Mouse (Mus musculus) layer of hippocampus, adult 9-11 months (tissue): ENCODE measurements at regions not wholly inside any gene's neighbourhood (a gene's known extent, or its start where the extent isn't known, plus 50 kb on each side); places are given as distances from the start of the nearest gene placed in this dataset.

Experiments
- DNase-seq: peaks from one replicate; pipeline ENCODE4 v3.0.0; 2022

GRCm38 (mm10) chr8:87105106-87105505 lies 220.0 kb upstream of the N4bp1 start:
- DNase-seq, result peak; percentile 23

- DNase-seq, result no peak
Measured at GRCm38 (mm10) chr8:87095211-87095610, 210.2 kb upstream of the N4bp1 start.

- DNase-seq, result no peak
Measured at GRCm38 (mm10) chr8:87094685-87095084, 209.6 kb upstream of the N4bp1 start.

GRCm38 (mm10) chr8:87093716-87094115 lies 208.7 kb upstream of the N4bp1 start:
- no peak for DNase-seq

DNA sequence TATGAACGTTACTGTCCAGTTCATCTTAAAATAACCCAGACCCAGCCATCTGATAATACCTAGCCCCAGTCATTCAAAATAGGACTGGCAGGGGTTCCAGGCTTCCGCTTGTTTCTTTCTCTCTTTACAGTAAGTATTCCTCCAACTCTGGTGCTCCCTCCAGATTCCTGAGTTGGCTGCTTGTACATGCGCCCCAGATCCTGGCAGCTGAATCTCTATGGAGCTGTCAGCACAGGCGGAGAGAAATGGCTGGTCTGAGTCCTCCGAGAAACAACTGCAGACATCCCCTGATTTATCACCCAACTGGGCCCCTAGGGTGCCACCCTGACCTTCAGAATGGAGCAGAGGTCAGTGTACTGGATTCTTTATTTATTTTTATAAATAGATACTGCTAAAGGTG lies 208.0 kb upstream of the N4bp1 start:
- no peak for DNase-seq

DNA sequence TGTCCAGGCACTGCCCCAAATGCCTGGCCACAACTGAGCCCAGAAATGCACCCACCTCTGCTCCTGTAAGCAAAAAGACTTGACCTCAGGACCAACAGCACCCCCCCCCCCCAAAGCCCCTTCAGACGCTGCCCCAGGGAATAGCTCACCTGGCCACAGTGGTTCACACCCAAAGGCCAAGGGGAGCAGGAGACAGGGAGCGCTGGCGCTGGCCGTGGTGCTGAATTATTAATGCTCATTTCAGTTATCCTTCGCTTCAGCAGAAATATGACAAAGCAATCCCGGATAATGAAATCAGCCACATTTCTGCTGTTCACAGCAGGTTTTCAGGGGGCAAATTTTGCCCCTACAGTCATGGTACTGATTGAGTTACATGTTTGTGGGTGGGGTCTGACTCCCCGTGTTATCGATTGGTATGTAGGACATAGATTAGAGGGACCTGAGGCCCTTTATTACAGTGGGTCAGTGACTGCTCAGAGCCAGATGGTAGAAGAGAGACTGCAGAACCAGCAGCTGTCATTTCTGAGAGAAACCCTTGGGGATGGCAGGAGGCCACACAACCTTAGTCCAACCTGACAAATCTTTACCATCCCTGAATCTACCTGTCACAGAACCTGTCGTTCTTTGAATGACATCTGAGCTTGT lies 202.5 kb upstream of the N4bp1 start:
- no peak for DNase-seq

DNA sequence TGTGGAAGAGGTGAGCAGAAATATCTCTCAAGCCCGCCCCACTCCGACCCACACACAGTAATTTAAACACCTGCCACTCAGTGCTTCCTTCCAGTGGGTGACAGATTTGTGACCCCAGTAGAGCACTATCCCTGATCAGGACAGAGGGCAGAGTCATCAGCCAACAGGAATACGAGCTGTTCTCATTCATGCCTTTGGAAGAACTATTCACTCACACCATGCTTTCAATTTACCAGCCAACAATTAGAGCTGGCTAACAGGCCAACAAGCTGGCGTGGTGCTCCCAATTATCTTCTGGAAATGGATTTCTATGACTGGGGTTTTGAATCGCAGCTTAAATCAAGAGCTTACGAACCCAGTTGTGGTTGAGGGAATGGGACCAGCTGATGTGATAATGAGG lies 193.2 kb upstream of the N4bp1 start:
- DNase-seq, result peak; percentile 13

GRCm38 (mm10) chr8:87075921-87076320 lies 190.9 kb upstream of the N4bp1 start:
- no peak for DNase-seq

DNA sequence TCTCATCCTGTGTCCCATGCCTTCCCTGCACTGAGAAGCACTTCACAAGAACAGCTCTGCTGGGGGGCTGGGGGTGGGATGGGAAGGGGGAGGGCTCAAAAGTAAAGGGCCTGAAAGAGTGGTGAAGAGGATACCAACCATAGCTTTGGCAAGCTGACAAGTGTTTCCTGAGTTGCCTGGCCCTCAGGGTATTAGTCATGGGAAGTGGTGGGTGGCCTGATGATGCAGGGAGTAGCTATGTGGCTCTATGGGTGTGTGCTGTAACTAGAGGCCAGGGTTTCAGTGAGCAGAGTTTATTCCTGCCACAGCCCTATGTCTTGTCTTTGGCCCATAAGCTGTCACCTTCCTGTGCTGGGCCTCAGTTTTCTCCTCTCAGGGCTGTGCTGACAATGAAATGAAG lies 186.2 kb upstream of the N4bp1 start:
- no peak for DNase-seq

- no peak for DNase-seq
Measured at GRCm38 (mm10) chr8:87067106-87067505, 182.0 kb upstream of the N4bp1 start.

DNA sequence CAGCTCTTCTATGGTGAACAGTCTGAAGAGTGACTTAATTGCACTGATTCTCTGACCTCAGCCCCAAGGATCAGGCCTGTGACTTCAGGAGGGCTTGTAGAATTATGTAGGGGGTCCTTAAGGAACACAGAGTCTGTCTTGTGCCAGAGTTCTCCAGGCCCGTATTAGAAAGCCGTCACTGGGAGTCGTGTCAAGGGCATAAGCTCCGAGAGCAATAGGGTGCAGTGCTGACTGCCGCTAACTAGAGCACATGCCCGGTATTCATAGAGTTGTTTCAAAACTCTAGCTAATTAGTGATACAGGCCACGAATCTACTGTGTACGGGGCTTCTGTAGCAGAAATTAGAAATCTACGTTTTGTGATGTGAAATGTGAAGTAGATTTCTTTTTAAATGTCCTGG lies 179.7 kb upstream of the N4bp1 start:
- DNase-seq, result no peak

DNA sequence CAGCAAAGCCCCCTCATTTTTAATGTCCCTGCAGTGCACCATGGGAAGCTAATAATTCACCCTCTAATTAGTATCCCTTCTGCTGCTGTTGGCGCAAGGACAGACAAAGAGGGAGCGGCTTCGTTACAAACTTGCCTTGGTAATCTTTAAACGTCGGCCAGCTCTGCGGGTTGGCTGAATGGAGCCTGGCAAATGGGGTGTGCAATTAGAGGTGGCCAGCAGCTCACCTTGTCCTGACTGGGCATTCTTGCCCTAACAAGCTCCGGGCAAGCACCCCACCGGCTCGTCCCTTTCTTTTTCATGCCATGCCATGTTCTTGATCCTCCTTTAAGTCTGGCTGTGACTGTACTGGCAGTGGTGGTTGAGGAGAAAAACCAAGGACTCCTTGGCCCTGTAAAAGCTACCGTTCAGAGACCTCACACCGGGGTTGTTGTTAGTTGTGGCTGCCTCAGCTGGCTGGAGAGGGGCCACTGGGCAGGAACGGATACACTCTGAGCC lies 179.2 kb upstream of the N4bp1 start:
- DNase-seq, result peak; percentile 38

GRCm38 (mm10) chr8:87063588-87063987 lies 178.5 kb upstream of the N4bp1 start:
- no peak for DNase-seq

DNA sequence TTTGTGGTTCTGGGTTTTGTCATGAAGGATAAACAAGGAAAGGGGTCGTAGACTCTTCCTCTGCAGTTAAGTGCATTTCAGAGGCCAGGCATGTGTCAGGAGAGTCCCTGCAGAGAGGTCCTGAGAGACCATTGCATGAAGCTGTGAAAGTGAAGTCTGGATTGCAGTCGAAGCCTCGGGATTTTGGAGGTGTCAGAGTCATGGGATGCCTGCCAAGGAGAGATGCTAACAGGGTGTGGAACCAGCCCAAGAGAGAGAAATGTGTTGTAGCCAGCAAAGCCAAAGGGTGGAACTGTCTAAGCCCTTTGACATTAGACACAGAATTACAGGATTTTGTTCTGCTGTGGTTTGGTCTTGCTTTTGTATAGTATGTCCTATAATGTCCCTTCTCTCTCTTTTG lies 164.7 kb upstream of the N4bp1 start:
- no peak for DNase-seq

DNA sequence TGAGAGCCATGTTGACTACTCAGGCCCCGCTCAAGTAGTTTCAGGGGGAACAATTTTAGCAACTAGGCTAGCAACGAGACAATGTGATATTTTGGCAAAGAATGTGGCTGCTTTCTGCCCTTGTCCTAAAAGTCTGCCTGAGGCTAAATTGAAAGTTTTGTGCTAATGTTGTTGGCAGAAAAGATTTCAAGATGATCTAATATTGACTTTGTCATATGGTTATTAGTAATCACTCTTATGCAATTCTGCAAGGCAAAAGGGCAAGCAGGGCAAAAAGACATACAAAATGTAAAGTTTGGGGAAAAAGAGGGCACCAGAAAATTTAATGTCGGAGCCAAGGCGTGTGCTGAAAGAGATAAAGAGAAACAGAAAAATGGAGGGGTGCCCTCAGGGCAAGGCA lies 164.1 kb upstream of the N4bp1 start:
- no peak for DNase-seq

DNA sequence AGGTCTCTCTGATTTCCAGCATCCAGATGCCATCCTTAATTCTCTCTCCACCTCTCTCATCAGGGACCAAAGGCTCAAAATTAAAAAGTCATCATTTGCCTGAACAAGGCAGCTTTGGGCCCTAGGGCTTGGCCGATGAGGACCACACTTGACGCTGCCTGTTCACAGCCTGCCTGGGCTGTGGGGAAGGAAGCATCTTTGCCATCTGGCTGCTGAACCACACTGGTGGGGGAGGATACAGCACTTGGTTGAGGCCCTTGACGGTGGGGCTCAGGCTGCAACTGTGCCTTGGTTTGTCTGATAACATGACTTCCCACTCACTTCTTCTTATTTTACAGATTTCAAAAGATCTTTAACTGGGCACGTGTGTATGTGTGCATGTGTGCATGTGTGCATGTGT lies 161.5 kb upstream of the N4bp1 start:
- no peak for DNase-seq

- no peak for DNase-seq
Measured at GRCm38 (mm10) chr8:87043016-87043415, 158.0 kb upstream of the N4bp1 start.

GRCm38 (mm10) chr8:87037620-87038380 lies 152.7 kb upstream of the N4bp1 start:
- no peak for DNase-seq

DNA sequence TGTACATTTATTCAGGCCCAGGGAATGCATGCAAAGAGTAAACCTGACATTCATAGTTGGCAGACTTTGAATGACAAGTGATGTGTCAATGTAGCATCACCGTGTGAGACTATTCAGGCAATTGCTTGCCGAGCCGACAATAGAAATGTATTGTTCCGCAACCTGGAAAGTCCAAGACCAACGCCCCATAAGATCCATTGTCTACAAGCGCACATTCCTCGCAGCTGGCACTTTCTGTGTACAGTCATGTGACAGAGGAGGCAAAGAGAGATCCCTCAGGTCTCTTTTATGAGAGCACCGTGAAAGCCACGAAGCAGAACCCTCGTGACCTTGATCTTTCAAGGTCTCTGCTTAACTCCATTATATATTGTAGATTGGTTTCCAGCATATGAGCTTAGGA lies 150.9 kb upstream of the N4bp1 start:
- DNase-seq, result no peak

GRCm38 (mm10) chr8:87028171-87028570 lies 143.1 kb upstream of the N4bp1 start:
- no peak for DNase-seq

- DNase-seq, result no peak
Measured at GRCm38 (mm10) chr8:87025946-87026345, 140.9 kb upstream of the N4bp1 start.

DNA sequence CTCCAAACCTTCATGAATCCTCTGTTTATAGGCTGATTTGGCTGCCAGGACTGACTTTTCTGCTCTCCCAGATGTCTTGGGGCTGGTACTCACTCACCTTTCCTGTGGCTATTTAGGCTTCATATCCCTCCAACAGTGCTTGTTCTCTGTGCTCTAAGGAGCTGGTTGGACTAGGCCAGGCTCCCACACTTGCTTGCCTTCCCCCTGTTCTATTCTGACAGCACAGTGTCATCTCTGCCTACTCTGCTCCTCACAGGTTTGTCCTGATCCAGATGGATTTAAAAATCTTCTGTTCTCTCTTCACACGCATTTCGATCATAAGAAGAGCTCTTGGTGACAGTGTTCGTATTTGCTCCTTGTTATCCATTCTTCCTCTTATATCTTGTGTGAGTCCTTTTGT lies 134.7 kb upstream of the N4bp1 start:
- no peak for DNase-seq

DNA sequence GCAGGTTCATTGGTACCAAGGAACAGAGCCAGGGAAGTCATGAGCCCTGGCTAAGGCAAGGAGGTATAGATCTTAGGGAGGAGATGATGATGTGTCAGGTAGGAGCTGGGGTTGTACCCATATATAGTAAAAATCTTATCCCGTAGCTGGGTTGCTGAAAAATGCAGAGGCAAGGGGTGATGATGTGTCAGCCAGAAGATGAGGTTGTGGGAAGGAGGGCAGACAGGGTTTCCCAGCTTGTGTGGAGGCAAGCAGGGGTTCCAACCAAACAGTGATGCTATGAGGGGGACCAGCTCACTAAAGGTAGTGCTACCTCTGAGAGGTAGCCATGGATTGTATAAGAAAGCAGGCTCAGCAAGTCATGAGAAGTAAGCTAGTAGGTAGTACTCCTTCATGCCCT lies 90.5 kb upstream of the N4bp1 start:
- no peak for DNase-seq

DNA sequence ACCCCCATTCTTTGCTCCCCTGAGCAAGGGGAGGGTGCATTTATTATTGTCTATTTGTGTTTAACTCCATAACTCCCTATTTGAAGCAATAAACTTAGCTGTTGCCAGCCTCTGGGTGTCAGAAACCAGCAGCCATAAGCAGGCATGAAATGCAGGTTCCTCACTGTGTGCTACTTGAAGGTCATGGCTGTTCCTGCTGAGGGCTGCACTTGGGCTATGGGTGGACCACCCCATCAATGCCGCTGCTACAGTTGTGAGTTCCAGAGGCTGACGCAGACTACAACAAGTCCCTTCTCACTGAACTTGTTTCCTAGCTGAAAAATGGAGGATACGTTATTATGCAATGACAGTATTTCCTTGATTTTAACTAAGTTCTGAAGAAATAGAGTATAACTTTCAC lies 86.7 kb upstream of the N4bp1 start:
- DNase-seq, result no peak

- no peak for DNase-seq
Measured at GRCm38 (mm10) chr8:86969051-86969450, 84.0 kb upstream of the N4bp1 start.
